Mouse (Mus musculus) kidney, postnatal 0 days (tissue): ENCODE data around the gene Eed. TPM values are rescaled to one million over a fixed set of nuclear protein-coding genes. Genes with fewer than 3 reads are reported as not detected.

ENCODE experiments used
- ATAC-seq: fragments of 200-750 bp; cut with Nextera tagmentation; replicated peaks from 2 replicates; pipeline ENCODE4 v1.8.0; 2017; ENCODE audit warnings: low read depth, moderate number of reproducible peaks, moderate TSS enrichment, moderate library complexity; ENCODE audit not compliant: low FRiP score
- DNase-seq: peaks from one replicate; pipeline ENCODE4 v3.0.0-alpha.2; 2016; ENCODE audit warnings: low spot score
- H3K27ac ChIP-seq: fragments of 300-500 bp; sonication (generic); 2 replicates; pipeline ENCODE4 v1.5.1; 2014; ENCODE audit warnings: mild to moderate bottlenecking
- H3K27me3 ChIP-seq: fragments of 300-500 bp; sonication (generic); 2 replicates; pipeline ENCODE4 v1.6.1; 2014; ENCODE audit warnings: low read length, mixed read lengths; ENCODE audit not compliant: insufficient read depth
- H3K36me3 ChIP-seq: fragments of 300-500 bp; sonication (generic); 2 replicates; pipeline ENCODE4 v1.6.1; 2014; ENCODE audit warnings: low read length, mixed read lengths; ENCODE audit not compliant: insufficient read depth
- H3K4me1 ChIP-seq: fragments of 300-500 bp; sonication (generic); replicated peaks from 2 replicates; pipeline ENCODE4 v1.6.1; 2014; ENCODE audit warnings: antibody characterized with exemption, low read length, mixed read lengths; ENCODE audit not compliant: insufficient read depth
- H3K4me2 ChIP-seq: fragments of 300-500 bp; sonication (generic); 2 replicates; pipeline ENCODE4 v1.6.1; 2014; ENCODE audit warnings: mild to moderate bottlenecking, low read length, moderate library complexity, mixed read lengths
- H3K4me3 ChIP-seq: fragments of 300-500 bp; sonication (generic); replicated peaks from 2 replicates; pipeline ENCODE4 v1.5.1; 2014; ENCODE audit warnings: low read depth, low read length
- H3K9ac ChIP-seq: fragments of 300-500 bp; sonication (generic); 2 replicates; pipeline ENCODE4 v1.6.1; 2014; ENCODE audit warnings: low read depth, low read length
- H3K9me3 ChIP-seq: fragments of 300-500 bp; sonication (generic); replicated peaks from 2 replicates; pipeline ENCODE4 v1.6.1; 2016; ENCODE audit warnings: low read length, inconsistent platforms, mixed read lengths
- CTCF ChIP-seq: IDR thresholded peaks from 2 replicates; pipeline ENCODE4 v1.5.1; 2016; ENCODE audit warnings: antibody characterized with exemption, low read depth, mild to moderate bottlenecking, moderate library complexity
- WGBS: fragments of 180-500 bp; shearing (Covaris S2); extraction: QIAGEN DNeasy Blood & Tissue Kit; methylation state at CpG from one replicate; pipeline ENCODE4 v1.1.7; 2014; 5-methylcytosine and 5-hydroxymethylcytosine counted together
- polyA plus RNA-seq: library from polyadenylated mRNA; unstranded; fragments of >200 nt; fragmentation: Nextera tagmentation; extraction: Ambion mirVana; gene quantifications from 2 replicates; pipeline ENCODE4 v1.2.1, GENCODE M21; 2015

The Eed gene
- polyA plus RNA-seq, 1 experiment from 2014 or later, result 54.3 TPM

- Histone ChIP-seq H3K36me3 (no peaks in the 10 kb centered on the region), H3K9ac (peak within 1 kb of the TSS; percentile 83)
- under 1% methylated on average over 45 of the region's 45 CpGs for WGBS
Observed at GRCm38 (mm10) chr7:89940571-89941463, 40.0 kb downstream of the Eed start, which contains the start of gene Hikeshi. TSS of gene Hikeshi (minus strand) at chr7:89941204.

DNA sequence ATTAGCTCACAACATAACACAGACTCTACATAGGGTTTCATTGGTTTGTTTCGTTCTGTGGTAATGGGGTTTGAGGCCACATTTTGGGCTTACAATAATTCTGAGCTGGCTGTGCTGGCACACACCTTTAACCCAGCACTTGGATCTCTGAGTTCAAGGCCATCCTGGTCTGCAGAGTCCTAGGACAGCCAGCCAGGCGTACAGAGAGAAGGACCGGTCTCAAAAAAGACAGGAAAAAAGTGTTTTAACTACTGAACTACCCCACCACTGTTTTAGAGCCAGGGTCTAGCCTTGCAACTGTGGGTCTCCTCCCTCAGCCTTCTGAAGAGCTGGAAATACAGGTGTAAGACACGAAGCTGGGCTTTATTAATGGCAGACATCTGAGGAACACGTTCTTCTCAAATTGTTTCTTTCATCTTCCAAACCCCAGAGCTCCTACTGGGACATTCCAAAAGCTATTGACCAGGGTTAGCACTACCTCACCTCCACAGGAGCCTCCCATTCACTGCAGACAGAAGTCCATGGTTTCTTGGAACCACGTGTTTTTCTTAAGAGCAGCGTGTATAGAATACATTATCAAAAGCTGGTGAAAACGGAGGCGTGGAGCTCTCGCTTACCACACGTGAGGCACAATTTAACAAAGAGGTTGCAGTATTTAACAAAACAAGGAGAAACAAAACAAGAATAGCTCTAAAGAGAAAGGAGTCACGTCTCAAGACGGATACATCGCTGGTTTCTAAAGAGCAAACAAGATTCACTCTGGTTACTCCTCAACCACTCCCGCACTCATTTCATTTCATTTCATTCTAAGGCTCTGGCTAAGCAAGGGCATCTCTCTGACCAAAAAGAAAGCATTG, 41.1 kb downstream of the Eed start:
- peak overlapping the region; percentile 83; the same call in 1 of the 2 replicates for H3K9ac ChIP-seq
- 50% methylated on average over 15 of the region's 15 CpGs for WGBS
- peak overlapping the region; percentile 74 for H3K4me2 ChIP-seq
- H3K9me3 ChIP-seq, result no peaks in the 10 kb centered on the region
- 0 out of 2 replicates have a peak overlapping the region, but pooled peaks have one; percentile 94 for H3K27ac ChIP-seq
- H3K4me1 ChIP-seq, result no peaks in the 10 kb centered on the region; the same call in 1 of the 2 replicates
- H3K27me3 ChIP-seq, result no peaks in the 10 kb centered on the region
- DNase-seq (peak; percentile 21), ATAC-seq (no peak)
- no peaks in the 10 kb centered on the region for H3K36me3 ChIP-seq
- peak overlapping the region; percentile 83 for H3K4me3 ChIP-seq
- no peak for TF ChIP-seq CTCF

More at GRCm38 (mm10) chr7:89940571-89941463, 40.0 kb downstream of the Eed start, which contains the start of gene Hikeshi:
- peak; percentile 99 for ATAC-seq
- no peaks in the 10 kb centered on the region for H3K9me3 ChIP-seq
- H3K4me2 ChIP-seq, result peak within 1 kb of the TSS; percentile 74
- no peaks in the 10 kb centered on the region; the same call in 1 of the 2 replicates for H3K4me1 ChIP-seq
- peak within 1 kb of the TSS; percentile 94 for H3K27ac ChIP-seq
- 0 out of 2 replicates have a peak, but pooled peaks have one; percentile 1 for TF ChIP-seq CTCF
- H3K27me3 ChIP-seq, result no peaks in the 10 kb centered on the region
- peak; percentile 99 for DNase-seq
- H3K4me3 ChIP-seq, result peak within 1 kb of the TSS; percentile 83

DNA sequence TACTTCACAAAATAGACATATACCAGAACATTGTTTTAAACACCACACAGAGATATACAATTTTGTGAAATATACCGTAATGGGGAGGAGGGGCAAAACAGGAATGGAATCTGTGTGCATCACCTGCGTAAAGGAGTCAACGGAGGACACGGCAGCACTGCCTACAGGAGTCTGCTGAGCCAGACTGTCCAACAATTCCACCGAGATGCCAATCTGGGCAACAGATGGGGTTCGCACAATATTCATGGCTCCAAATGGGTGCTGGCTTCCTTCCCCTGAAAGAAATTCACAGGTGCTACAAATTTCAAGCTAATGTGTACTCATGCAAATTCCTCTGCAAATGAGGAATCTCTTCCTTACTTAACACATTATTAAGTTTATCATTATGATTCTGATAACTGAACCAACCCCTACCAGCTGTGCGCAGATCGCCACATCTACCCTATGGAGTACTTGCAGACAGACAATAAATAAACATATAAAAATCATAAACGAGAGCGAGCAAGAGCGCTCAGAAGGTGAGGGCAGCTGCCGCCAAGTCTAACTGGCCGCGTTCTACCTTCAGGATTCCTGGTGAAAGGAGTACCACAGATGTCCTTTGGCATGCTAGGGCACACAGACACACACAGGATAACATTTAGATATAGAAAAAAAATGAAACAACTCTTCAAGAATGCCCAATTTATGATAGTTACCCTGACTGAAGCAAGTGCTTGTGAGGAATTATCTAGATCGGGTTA, 57.2 kb downstream of the Eed start:
- no peak overlapping the region for H3K4me3 ChIP-seq
- peaks cover 4% of the 10 kb centered on the region; the same call in 1 of the 2 replicates for H3K36me3 ChIP-seq
- no peak for ATAC-seq
- no peak overlapping the region for H3K27ac ChIP-seq
- no peak for DNase-seq
- H3K4me2 ChIP-seq, result no peak overlapping the region
- no peak for TF ChIP-seq CTCF
- 96% methylated on average over 15 of the region's 15 CpGs for WGBS
- H3K9ac ChIP-seq, result no peak overlapping the region
- no peaks in the 10 kb centered on the region for H3K9me3 ChIP-seq
- H3K27me3 ChIP-seq, result no peaks in the 10 kb centered on the region
- H3K4me1 ChIP-seq, result no peaks in the 10 kb centered on the region

DNA sequence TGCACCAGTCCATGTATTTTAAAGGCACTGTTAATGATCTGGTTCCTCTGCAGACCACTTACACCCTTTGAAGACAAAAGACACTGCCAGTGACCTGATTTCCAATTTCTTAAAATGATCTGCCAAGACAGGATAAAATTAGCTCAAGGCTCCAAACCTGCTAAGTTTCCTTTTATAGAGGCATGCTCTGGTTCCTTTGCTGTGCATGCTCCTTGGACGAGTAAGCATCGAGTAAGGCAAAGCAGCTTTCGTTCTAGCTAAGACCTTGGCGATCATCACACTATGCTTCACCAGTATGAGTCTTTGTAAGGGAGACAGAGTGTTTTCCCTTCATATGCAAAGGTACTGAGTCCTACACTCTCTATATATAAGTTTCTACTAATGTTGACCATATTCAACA, 63.0 kb downstream of the Eed start:
- Histone ChIP-seq H3K4me2 (no peak overlapping the region), H3K9ac (no peak overlapping the region), H3K27ac (no peak overlapping the region), H3K36me3 (peaks cover 3% of the 10 kb centered on the region; the same call in 1 of the 2 replicates), H3K4me3 (no peak overlapping the region), H3K9me3 (no peaks in the 10 kb centered on the region), H3K27me3 (no peaks in the 10 kb centered on the region), H3K4me1 (no peaks in the 10 kb centered on the region)
- 91% methylated on average over 4 of the region's 4 CpGs for WGBS
- TF ChIP-seq CTCF, result no peak
- ATAC-seq (no peak), DNase-seq (no peak)

GRCm38 (mm10) chr7:89916711-89917110, 64.1 kb downstream of the Eed start:
- Histone ChIP-seq H3K9me3 (no peaks in the 10 kb centered on the region), H3K27me3 (no peaks in the 10 kb centered on the region), H3K4me1 (no peaks in the 10 kb centered on the region), H3K27ac (no peak overlapping the region), H3K4me2 (no peak overlapping the region), H3K36me3 (peaks cover 3% of the 10 kb centered on the region; the same call in 1 of the 2 replicates), H3K9ac (no peak overlapping the region), H3K4me3 (no peak overlapping the region)
- TF ChIP-seq CTCF, result no peak
- no peak for ATAC-seq
- WGBS, result 94% methylated on average over 5 of the region's 5 CpGs
- no peak for DNase-seq
